Mouse (Mus musculus) E14TG2a.4 (cell line): Measurements from ENCODE around the gene Slc9a5.

ENCODE experiments used
- CTCF ChIP-seq: conservative IDR thresholded peaks from 2 replicates; pipeline ENCODE4 v1.5.1; 2014; ENCODE audit warnings: low read length
- NANOG ChIP-seq: IDR thresholded peaks from 2 replicates; pipeline ENCODE4 v1.6.1; 2014; ENCODE audit warnings: borderline replicate concordance, low read length, mixed read lengths
- POU5F1 ChIP-seq: IDR thresholded peaks from 2 replicates; pipeline ENCODE4 v1.6.1; 2014; ENCODE audit warnings: low read length, borderline replicate concordance

- TF ChIP-seq CTCF (no peak), POU5F1 (no peak), NANOG (no peak)
Observed at GRCm38 (mm10) chr8:105408331-105408730, 59.7 kb downstream of the Slc9a5 start.
